Mouse (Mus musculus): ENCODE measurements at regions not wholly inside any gene's neighbourhood (a gene's known extent, or its start where the extent isn't known, plus 50 kb on each side); places are given as distances from the start of the nearest gene placed in this dataset.

GRCm38 (mm10) chr7:59711741-59712140, 293.1 kb downstream of the Snurf start:
- peak; percentile 9 for DNase-seq
